Mouse (Mus musculus) heart, adult 11 months (tissue): ENCODE measurements around the gene Galnt11.
"Not testable (repeated sequence)": the region's sequence is repeated elsewhere in the genome, so short reads cannot be mapped to it uniquely, and the experiment has no call there.

Source experiments
- DNase-seq: peaks from one replicate; pipeline ENCODE4 v3.0.0; 2022

Galnt11 gene

GRCm38 (mm10) chr5:25221604-25222003 is at the start of gene Galnt11:
Gene Galnt11, plus strand, starts transcription at chr5:25221904.
- peak; percentile 57 for DNase-seq

- peak; percentile 72 for DNase-seq
Measured at GRCm38 (mm10) chr5:25177937-25178336, 43.8 kb upstream of the Galnt11 start.

- peak; percentile 7 for DNase-seq
Measured at GRCm38 (mm10) chr5:25178543-25178942, 43.2 kb upstream of the Galnt11 start.

GRCm38 (mm10) chr5:25179284-25179683 is 42.4 kb upstream of the Galnt11 start:
- DNase-seq: peak; percentile 69

- DNase-seq: peak; percentile 74
Measured at GRCm38 (mm10) chr5:25179936-25180488, 41.7 kb upstream of the Galnt11 start.

- peak; percentile 85 for DNase-seq
Measured at GRCm38 (mm10) chr5:25181004-25181531, 40.6 kb upstream of the Galnt11 start, which contains the start of gene Galntl5. Gene Galntl5, plus strand, starts transcription at chr5:25181460.

- DNase-seq: peak; percentile 43
Measured at GRCm38 (mm10) chr5:25183595-25183994, 38.1 kb upstream of the Galnt11 start.

GRCm38 (mm10) chr5:25184594-25184993 is 37.1 kb upstream of the Galnt11 start:
- DNase-seq: peak; percentile 31

GRCm38 (mm10) chr5:25187727-25188126 is 34.0 kb upstream of the Galnt11 start:
- DNase-seq: peak; percentile 60

GRCm38 (mm10) chr5:25188802-25189201 is 32.9 kb upstream of the Galnt11 start:
- no peak for DNase-seq

- peak; percentile 37 for DNase-seq
Measured at GRCm38 (mm10) chr5:25190521-25190920, 31.2 kb upstream of the Galnt11 start.

GRCm38 (mm10) chr5:25211872-25212271 is 9.8 kb upstream of the Galnt11 start:
- DNase-seq: peak; percentile 48

GRCm38 (mm10) chr5:25213216-25213615 is 8.5 kb upstream of the Galnt11 start:
- not testable (repeated sequence) for DNase-seq

- DNase-seq: no peak
Measured at GRCm38 (mm10) chr5:25215006-25215405, 6.7 kb upstream of the Galnt11 start.

GRCm38 (mm10) chr5:25222752-25223702 is 1.3 kb downstream of the Galnt11 start, which contains the start of gene E130116L18Rik:
Gene E130116L18Rik, minus strand, starts transcription at chr5:25223153.
- peak; percentile 99 for DNase-seq

- DNase-seq: not testable (repeated sequence)
Measured at GRCm38 (mm10) chr5:25224377-25224776, 2.7 kb downstream of the Galnt11 start.

GRCm38 (mm10) chr5:25243101-25243500 is 21.4 kb downstream of the Galnt11 start:
- DNase-seq: peak; percentile 44

- peak; percentile 34 for DNase-seq
Measured at GRCm38 (mm10) chr5:25245806-25246472, 24.2 kb downstream of the Galnt11 start.

- peak; percentile 2 for DNase-seq
Measured at GRCm38 (mm10) chr5:25246473-25246865, 24.8 kb downstream of the Galnt11 start.

GRCm38 (mm10) chr5:25247036-25247435 is 25.3 kb downstream of the Galnt11 start:
- peak; percentile 59 for DNase-seq

GRCm38 (mm10) chr5:25252423-25252822 is 30.7 kb downstream of the Galnt11 start:
- DNase-seq: no peak

- no peak for DNase-seq
Measured at GRCm38 (mm10) chr5:25252825-25253544, 31.3 kb downstream of the Galnt11 start.
